ENCODE assay signal across 12 mouse cellular contexts in the genomic region with DNA sequence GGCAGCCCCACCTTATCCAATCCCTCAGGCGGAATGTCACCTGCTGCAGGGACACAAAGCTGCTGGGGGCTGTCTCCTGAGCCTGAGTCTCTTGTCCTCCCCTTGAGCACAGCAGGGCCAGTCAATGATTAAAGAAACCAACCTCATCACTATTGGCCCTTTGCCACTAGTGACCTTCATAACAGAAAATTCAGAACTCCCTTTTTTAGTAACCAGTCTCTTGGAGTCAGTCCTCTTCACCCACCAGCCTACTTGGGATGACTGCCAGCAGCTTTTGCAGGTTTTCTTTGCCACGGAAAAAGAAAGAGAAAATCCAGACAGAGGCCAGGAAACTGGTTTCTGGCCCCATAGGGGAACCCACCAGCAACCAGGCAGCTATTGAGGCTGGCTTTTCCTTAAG. TPM values are rescaled to one million over a fixed set of nuclear protein-coding genes. Genes with fewer than 3 reads are reported as not detected.
DNase-seq lines count a peak whose midpoint lies in the region.
"Had no signal": no experiment of that assay in that cellular context is flagged by ENCODE, and none has a peak within 500 bp of the region (broad histone marks: within the 10 kb centered on the region; RNA-seq: fewer than 3 reads in every experiment).

No protein-coding gene starts in this region.

- DNase-seq in heart, postnatal 4 days, result peak; percentile 29
- DNase-seq in heart, postnatal 25 days (ENCODE audit: low spot score), result no peak
- DNase-seq in MN1 (ENCODE audit: low spot score), result peak; percentile 38
- peak; percentile 15 for DNase-seq in adipocyte (ENCODE audit: low spot score)
- peak; percentile 55 for DNase-seq in kidney, postnatal 14 days
- DNase-seq in spleen, adult 18-20 months, result no peak
- DNase-seq in ovary, adult 18-20 months (ENCODE audit: low spot score), result no peak
- DNase-seq: cerebellum, adult 9-10 months; thymus, postnatal 25 days had no signal

- intact Hi-C loops in heart, postnatal 25 days (cut with DNase I), result no loop called here

RNA-seq across cellular contexts. Expression of a gene that starts 30.1 kb away (rescaled TPM):
- total RNA-seq in heart, postnatal 4 days (2021), result 1 to 10 TPM; 7.0 to 8.3 TPM
- 1 to 10 TPM; 2.1 to 2.8 TPM for total RNA-seq in heart, postnatal 25 days (2021)

RNA-seq across cellular contexts. Expression of a gene that starts 30.9 kb away (rescaled TPM):
- under 1 TPM in 1 of 2 experiments, not detected in 1; 0.33 TPM for total RNA-seq in heart, postnatal 4 days (2021)
- total RNA-seq in heart, postnatal 25 days (2021), result under 1 TPM in 1 of 2 experiments, not detected in 1; 0.23 TPM
- total RNA-seq: gastrocnemius, adult 18-20 months; liver, adult 2 months; megakaryocyte progenitor cell, adult 5-6 weeks had no signal

Comparison
In these comparisons a context has a peak if more than half of its experiments do, and no peak if none do; other contexts are left out.
1. DNase-seq: peak in heart, postnatal 4 days (single experiment), MN1 (single experiment), adipocyte (single experiment) and kidney, postnatal 14 days (single experiment); none in heart, postnatal 25 days (single experiment), spleen, adult 18-20 months (0 of 2) and ovary, adult 18-20 months (single experiment).